8 mouse cellular contexts compared by ENCODE assay signal in the genomic region with DNA sequence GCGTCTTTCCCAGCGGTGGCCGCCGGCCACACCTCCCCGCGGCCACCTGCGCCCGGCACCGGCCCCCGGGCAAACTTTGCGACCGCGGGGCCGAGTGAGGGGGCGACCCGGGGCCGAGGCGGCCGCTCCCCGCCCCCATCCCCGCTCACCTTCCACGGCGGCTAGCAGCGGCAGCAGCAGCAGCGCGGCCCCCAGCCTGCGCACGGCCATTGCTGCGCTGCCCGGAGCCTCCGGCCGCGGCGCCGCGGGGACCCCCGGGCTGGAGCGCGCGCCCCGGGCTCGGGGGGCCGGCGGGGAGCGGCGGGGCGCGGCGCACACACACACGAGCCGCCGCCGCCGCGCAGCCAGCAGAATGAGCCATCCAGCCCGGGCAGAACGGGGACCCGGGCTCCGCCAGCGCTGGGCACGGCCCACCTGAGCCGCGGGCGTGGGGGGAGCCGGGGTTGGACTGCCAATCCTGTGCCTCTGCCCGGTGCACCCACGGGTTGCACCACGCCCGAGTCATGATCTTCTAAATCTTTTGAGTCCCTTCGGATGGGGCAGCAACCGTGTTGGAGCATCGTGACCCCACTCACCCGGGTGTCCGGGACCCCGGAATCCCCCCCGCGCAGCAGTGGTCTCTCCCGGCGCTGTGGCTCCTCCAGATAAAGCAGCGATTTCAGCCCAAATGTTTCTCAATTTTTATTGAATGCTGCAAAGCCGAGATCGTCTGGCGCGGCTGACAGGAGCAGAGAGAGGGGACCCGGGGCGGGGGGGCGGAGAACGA. TPM values are rescaled to one million over a fixed set of nuclear protein-coding genes. Genes with fewer than 3 reads are reported as not detected.
DNase-seq lines count a peak whose midpoint lies in the region; ATAC-seq and TF ChIP-seq lines count a peak whose summit lies in the region.

A gene (minus strand): TSS at position 368 of the 766 bp plus-strand sequence.

- TF ChIP-seq CTCF in layer of hippocampus, adult 2 months (conservative IDR thresholded peaks at IDR 0.05): no peak

- peak within 1 kb of the TSS; percentile 76 for H3K9ac ChIP-seq in ES-E14 (ENCODE audit: insufficient read depth, low read depth, low read length, poor library complexity, severe bottlenecking)

- in situ Hi-C loops in ES-E14 (cut with MboI; ENCODE audit: low sequenced_read_pairs in 2 of 2, unreplicated experiment in 2 of 2): no loop called here

- peak; percentile 41 to 53; a peak in 1 of 4 replicates for ATAC-seq in hematopoietic stem cell, adult 5-6 weeks (replicated peaks in 1 of 2; ENCODE audit: insufficient read depth in 1 of 2, low FRiP score in 2 of 2, low TSS enrichment in 1 of 2, low read depth in 1 of 2, poor library complexity in 2 of 2, severe bottlenecking in 2 of 2)

- no peaks in the 10 kb centered on the region for H3K9me3 ChIP-seq in ES-E14 (ENCODE audit: control insufficient read depth, insufficient read depth, low read depth, low read length)

- H3K36me3 ChIP-seq in ES-E14 (ENCODE audit: control insufficient read depth, insufficient read depth, low read length, poor library complexity, severe bottlenecking): no peaks in the 10 kb centered on the region

- DNase-seq in ES-E14 (ENCODE audit: low read depth, low spot score): peak; percentile 49
- peak; percentile 87 for DNase-seq in cerebellum, adult 9-10 months
- peak; percentile 53 to 76 for DNase-seq in frontal cortex, postnatal 10 days (ENCODE audit: low spot score in 2 of 2)
- peak; percentile 59 to 76 for DNase-seq in layer of hippocampus, adult 2 months (ENCODE audit: low spot score in 2 of 2)
- peak; percentile 31 to 37 for DNase-seq in lung, adult 18-20 months
- peak; percentile 41 for DNase-seq in ovary, adult 18-20 months (ENCODE audit: low spot score)
- peak; percentile 78 for DNase-seq in thymus, postnatal 0 days (ENCODE audit: low spot score)

- no peak within 1 kb of the TSS for H3K27ac ChIP-seq in ES-E14 (ENCODE audit: insufficient read depth, low read depth, low read length, poor library complexity, severe bottlenecking)
- peak within 1 kb of the TSS; percentile 99 for H3K27ac ChIP-seq in layer of hippocampus, adult 2 months

- H3K4me3 ChIP-seq in ES-E14 (ENCODE audit: insufficient read depth in 1 of 2, low read depth in 1 of 2, low read length in 2 of 2, poor library complexity in 1 of 2, severe bottlenecking in 1 of 2): peak within 1 kb of the TSS; percentile 85 to 87
- H3K4me3 ChIP-seq in layer of hippocampus, adult 2 months: peak within 1 kb of the TSS; percentile 69

- peaks cover 0 to 16% of the 10 kb centered on the region in 2 experiments; a peak in 1 of 4 replicates for H3K4me1 ChIP-seq in ES-E14 (ENCODE audit: control insufficient read depth in 2 of 2, insufficient read depth in 2 of 2, low read length in 2 of 2, poor library complexity in 1 of 2)

TF ChIP-seq in ES-E14, 5 proteins besides CTCF, POLR2A, EP300 and RAD21:
- no peak for TF ChIP-seq ZC3H11A (IDR thresholded peaks at IDR 0.05; ENCODE audit: borderline replicate concordance, low read depth, low read length)
- no peak for TF ChIP-seq ZNF384 (IDR thresholded peaks at IDR 0.05; ENCODE audit: low read depth, low read length)
- no peak for TF ChIP-seq MAFK (IDR thresholded peaks at IDR 0.05; ENCODE audit: insufficient read depth, low read depth, low read length)
- TF ChIP-seq CHD2 (IDR thresholded peaks at IDR 0.05; ENCODE audit: low read depth, low read length): no peak
- no peak for TF ChIP-seq HCFC1 (IDR thresholded peaks at IDR 0.05; ENCODE audit: borderline replicate concordance, insufficient read depth, low read length)

RNA-seq across cellular contexts. Expression of the gene that starts here (rescaled TPM):
- total RNA-seq in ES-E14 (2012; rRNA removed): 15.5 and 37.5 TPM in 2 replicates
- total RNA-seq in hematopoietic stem cell, adult 5-6 weeks (2017): 3.9 and 7.2 TPM in 2 replicates
- 10 to 100 TPM; 21.8 to 22.1 TPM for total RNA-seq in layer of hippocampus, adult 2 months (2021)
- 2.6 and 3.3 TPM in 2 replicates for polyA plus RNA-seq in thymus, postnatal 0 days (2015; fragmentation: Nextera tagmentation; extraction: Ambion mirVana)

Comparison
In these comparisons a context has a peak if more than half of its experiments do, and no peak if none do; other contexts are left out.
1. DNase-seq: peak in every context shown above with its lines; median percentile 87 in cerebellum, adult 9-10 months; 78 in thymus, postnatal 0 days; 68 in layer of hippocampus, adult 2 months; 64 in frontal cortex, postnatal 10 days; 49 in ES-E14; 41 in ovary, adult 18-20 months; 34 in lung, adult 18-20 months.